Mouse (Mus musculus): ENCODE data around the gene C330007P06Rik. TPM values are rescaled to one million over a fixed set of nuclear protein-coding genes. Genes with fewer than 3 reads are reported as not detected.

The C330007P06Rik gene
- polyA plus RNA-seq, 1 experiment from 2014 or later, result 15.3 TPM

- H3K36me3 ChIP-seq, result peaks cover 3% of the 10 kb centered on the region; the same call in 1 of the 2 replicates
- 6% methylated on average over 55 of the region's 57 CpGs for WGBS (ENCODE audit: insufficient replicate concordance)
- H3K9me3 ChIP-seq (replicated peaks), result no peaks in the 10 kb centered on the region
- DNase-seq (peak; percentile 82), ATAC-seq (ENCODE audit: low read depth) (peak; percentile 95)
- H3K27me3 ChIP-seq, result no peaks in the 10 kb centered on the region
- H3K4me1 ChIP-seq (replicated peaks), result peaks cover 13% of the 10 kb centered on the region
- H3K4me3 ChIP-seq (replicated peaks), result peak overlapping the region; percentile 81
- H3K4me2 ChIP-seq, result peak overlapping the region; percentile 78
- H3K27ac ChIP-seq, result peak overlapping the region; percentile 69
- peak overlapping the region; percentile 91 for H3K9ac ChIP-seq
These were observed 326 bp upstream of the C330007P06Rik start for GRCm38 (mm10) chrX:36874178-36874696.

GRCm38 (mm10) chrX:36870372-36870771 is 3.5 kb downstream of the C330007P06Rik start:
- DNase-seq, result no peak
- no peak overlapping the region for H3K27ac ChIP-seq
- H3K9me3 ChIP-seq (replicated peaks), result no peaks in the 10 kb centered on the region
- H3K4me2 ChIP-seq, result no peak overlapping the region
- ATAC-seq (ENCODE audit: low read depth), result no peak
- H3K4me3 ChIP-seq (replicated peaks), result no peak overlapping the region
- WGBS (ENCODE audit: insufficient replicate concordance), result 36% methylated on average over 3 of the region's 3 CpGs
- peaks cover 9% of the 10 kb centered on the region for H3K4me1 ChIP-seq (replicated peaks)
- H3K36me3 ChIP-seq, result no peaks in the 10 kb centered on the region
- H3K9ac ChIP-seq, result no peak overlapping the region
- no peaks in the 10 kb centered on the region for H3K27me3 ChIP-seq

- Histone ChIP-seq H3K9ac (peak overlapping the region; percentile 23; the same call in 1 of the 2 replicates), H3K4me1 (replicated peaks) (peaks cover 11% of the 10 kb centered on the region), H3K27me3 (no peaks in the 10 kb centered on the region), H3K4me3 (replicated peaks) (peak overlapping the region; percentile 62), H3K27ac (peak overlapping the region; percentile 62; the same call in 1 of the 2 replicates), H3K36me3 (no peaks in the 10 kb centered on the region), H3K9me3 (replicated peaks) (no peaks in the 10 kb centered on the region), H3K4me2 (peak overlapping the region; percentile 55)
- ATAC-seq (ENCODE audit: low read depth) (no peak), DNase-seq (no peak)
- WGBS (ENCODE audit: insufficient replicate concordance), result 50% methylated on average over 8 of the region's 8 CpGs
These were observed 9.1 kb downstream of the C330007P06Rik start for GRCm38 (mm10) chrX:36864609-36865328.

- 14% methylated on average over 43 of the region's 44 CpGs for WGBS (ENCODE audit: insufficient replicate concordance)
- Histone ChIP-seq H3K9ac (peak overlapping the region; percentile 67), H3K4me2 (peak overlapping the region; percentile 69), H3K36me3 (no peaks in the 10 kb centered on the region), H3K27ac (peak overlapping the region; percentile 62), H3K27me3 (no peaks in the 10 kb centered on the region), H3K9me3 (replicated peaks) (no peaks in the 10 kb centered on the region), H3K4me3 (replicated peaks) (peak overlapping the region; percentile 62), H3K4me1 (replicated peaks) (peaks cover 11% of the 10 kb centered on the region)
- peak; percentile 73 for DNase-seq
- peak; percentile 85 for ATAC-seq (ENCODE audit: low read depth)
These were observed 9.9 kb downstream of the C330007P06Rik start for GRCm38 (mm10) chrX:36863766-36864608.

GRCm38 (mm10) chrX:36852631-36853030 is 21.3 kb downstream of the C330007P06Rik start:
- DNase-seq (no peak), ATAC-seq (ENCODE audit: low read depth) (no peak)
- H3K36me3 ChIP-seq, result peaks cover 8% of the 10 kb centered on the region; the same call in 1 of the 2 replicates
- H3K27me3 ChIP-seq, result no peaks in the 10 kb centered on the region
- no peak overlapping the region for H3K9ac ChIP-seq
- H3K4me2 ChIP-seq, result no peak overlapping the region
- H3K9me3 ChIP-seq (replicated peaks), result no peaks in the 10 kb centered on the region
- no peak overlapping the region for H3K4me3 ChIP-seq (replicated peaks)
- no peaks in the 10 kb centered on the region for H3K4me1 ChIP-seq (replicated peaks)
- WGBS (ENCODE audit: insufficient replicate concordance), result 80% methylated on average over 8 of the region's 8 CpGs
- H3K27ac ChIP-seq, result no peak overlapping the region

- H3K4me2 ChIP-seq, result no peak overlapping the region
- no peaks in the 10 kb centered on the region for H3K27me3 ChIP-seq
- DNase-seq, result no peak
- H3K9me3 ChIP-seq (replicated peaks), result no peaks in the 10 kb centered on the region
- H3K9ac ChIP-seq, result no peak overlapping the region
- H3K4me3 ChIP-seq (replicated peaks), result no peak overlapping the region
- ATAC-seq (ENCODE audit: low read depth), result no peak
- H3K4me1 ChIP-seq (replicated peaks), result no peaks in the 10 kb centered on the region
- H3K36me3 ChIP-seq, result no peaks in the 10 kb centered on the region
- no peak overlapping the region for H3K27ac ChIP-seq
- WGBS (ENCODE audit: insufficient replicate concordance), result 61% methylated on average over 1 of the region's 1 CpGs
These were observed 26.8 kb downstream of the C330007P06Rik start for GRCm38 (mm10) chrX:36847152-36847551.

- WGBS (ENCODE audit: insufficient replicate concordance), result 39% methylated on average over 4 of the region's 4 CpGs
- ATAC-seq (ENCODE audit: low read depth) (no peak), DNase-seq (no peak)
These were observed 30.4 kb downstream of the C330007P06Rik start for GRCm38 (mm10) chrX:36843346-36843990.

GRCm38 (mm10) chrX:36841698-36842097 is 32.2 kb downstream of the C330007P06Rik start:
- 46% methylated on average over 6 of the region's 6 CpGs for WGBS (ENCODE audit: insufficient replicate concordance)
- H3K4me2 ChIP-seq, result no peak overlapping the region
- no peak overlapping the region for H3K9ac ChIP-seq
- DNase-seq, result no peak
- no peaks in the 10 kb centered on the region for H3K27me3 ChIP-seq
- no peak overlapping the region for H3K4me3 ChIP-seq (replicated peaks)
- peaks cover 7% of the 10 kb centered on the region for H3K4me1 ChIP-seq (replicated peaks)
- H3K27ac ChIP-seq, result no peak overlapping the region
- no peaks in the 10 kb centered on the region for H3K9me3 ChIP-seq (replicated peaks)
- ATAC-seq (ENCODE audit: low read depth), result no peak
- H3K36me3 ChIP-seq, result no peaks in the 10 kb centered on the region

More at GRCm38 (mm10) chrX:36843346-36843990, 30.4 kb downstream of the C330007P06Rik start:
- Histone ChIP-seq H3K9ac (no peak overlapping the region), H3K9me3 (replicated peaks) (no peaks in the 10 kb centered on the region), H3K27me3 (no peaks in the 10 kb centered on the region), H3K4me2 (no peak overlapping the region), H3K4me3 (replicated peaks) (no peak overlapping the region), H3K4me1 (replicated peaks) (no peaks in the 10 kb centered on the region), H3K27ac (no peak overlapping the region), H3K36me3 (no peaks in the 10 kb centered on the region)

GRCm38 (mm10) chrX:36839391-36839790 is 34.5 kb downstream of the C330007P06Rik start:
- Histone ChIP-seq H3K27ac (no peak overlapping the region), H3K27me3 (no peaks in the 10 kb centered on the region), H3K4me1 (replicated peaks) (peaks cover 9% of the 10 kb centered on the region), H3K4me3 (replicated peaks) (no peak overlapping the region), H3K4me2 (no peak overlapping the region), H3K9ac (no peak overlapping the region), H3K9me3 (replicated peaks) (no peaks in the 10 kb centered on the region), H3K36me3 (no peaks in the 10 kb centered on the region)
- 60% methylated on average over 7 of the region's 7 CpGs for WGBS (ENCODE audit: insufficient replicate concordance)
- DNase-seq (no peak), ATAC-seq (ENCODE audit: low read depth) (no peak)

- no peaks in the 10 kb centered on the region for H3K36me3 ChIP-seq
- H3K27me3 ChIP-seq, result no peaks in the 10 kb centered on the region
- no peak overlapping the region for H3K9ac ChIP-seq
- no peak for DNase-seq
- no peak; the same call in 1 of the 2 replicates for ATAC-seq (ENCODE audit: low read depth)
- no peaks in the 10 kb centered on the region for H3K9me3 ChIP-seq (replicated peaks)
- H3K4me1 ChIP-seq (replicated peaks), result peaks cover 9% of the 10 kb centered on the region
- 44% methylated on average over 6 of the region's 6 CpGs for WGBS (ENCODE audit: insufficient replicate concordance)
- H3K27ac ChIP-seq, result no peak overlapping the region
- H3K4me3 ChIP-seq (replicated peaks), result no peak overlapping the region
- H3K4me2 ChIP-seq, result no peak overlapping the region
These were observed 36.7 kb downstream of the C330007P06Rik start for GRCm38 (mm10) chrX:36837069-36837676.
